Mouse (Mus musculus) forebrain, postnatal 0 days (tissue): Measurements from ENCODE around the gene Mmrn2. TPM values are rescaled to one million over a fixed set of nuclear protein-coding genes. Genes with fewer than 3 reads are reported as not detected.
A peak's percentile ranks its signal among the peaks of the same experiment; 100 is the strongest.

ENCODE experiments used
- ATAC-seq: fragments of 200-750 bp; cut with Nextera tagmentation; 2 replicates; pipeline ENCODE4 v1.8.0; 2017; ENCODE audit warnings: mild to moderate bottlenecking, moderate library complexity
- DNase-seq: peaks from one replicate; pipeline ENCODE4 v3.0.0-alpha.2; 2015
- H3K27ac ChIP-seq: fragments of 300-500 bp; sonication (generic); 2 replicates; pipeline ENCODE4 v1.5.1; 2014; ENCODE audit warnings: low read depth, mild to moderate bottlenecking, antibody characterized with exemption, low read length, moderate library complexity, mixed read lengths
- H3K27me3 ChIP-seq: fragments of 300-500 bp; sonication (generic); 2 replicates; pipeline ENCODE4 v1.6.1; 2014; ENCODE audit warnings: mild to moderate bottlenecking, low read length, mixed read lengths; ENCODE audit not compliant: insufficient read depth
- H3K36me3 ChIP-seq: fragments of 300-500 bp; sonication (generic); 2 replicates; pipeline ENCODE4 v1.6.1; 2014; ENCODE audit warnings: mild to moderate bottlenecking, moderate library complexity; ENCODE audit not compliant: insufficient read depth
- H3K4me1 ChIP-seq: fragments of 300-500 bp; sonication (generic); 2 replicates; pipeline ENCODE4 v1.6.1; 2014; ENCODE audit warnings: antibody characterized with exemption; ENCODE audit not compliant: insufficient read depth
- H3K4me2 ChIP-seq: fragments of 300-500 bp; sonication (generic); 2 replicates; pipeline ENCODE4 v1.6.1; 2014; ENCODE audit warnings: low read depth, mild to moderate bottlenecking, moderate library complexity
- H3K4me3 ChIP-seq: fragments of 300-500 bp; sonication (generic); 2 replicates; pipeline ENCODE4 v1.5.1; 2014; ENCODE audit warnings: low read depth, low read length, mixed read lengths
- H3K9ac ChIP-seq: fragments of 300-500 bp; sonication (generic); 2 replicates; pipeline ENCODE4 v1.6.1; 2014; ENCODE audit warnings: mild to moderate bottlenecking
- H3K9me3 ChIP-seq: fragments of 300-500 bp; sonication (generic); 2 replicates; pipeline ENCODE4 v1.6.1; 2016; ENCODE audit warnings: low read length
- CTCF ChIP-seq: sonication (generic); IDR thresholded peaks from 2 replicates; pipeline ENCODE4 v1.5.1; 2016; ENCODE audit warnings: antibody characterized with exemption, control low read depth, low read depth
- WGBS: fragments of 180-500 bp; shearing (Covaris S2); extraction: QIAGEN DNeasy Blood & Tissue Kit; methylation state at CpG from one replicate; pipeline ENCODE4 v1.1.7; 2014; 5-methylcytosine and 5-hydroxymethylcytosine counted together
- polyA plus RNA-seq: library from polyadenylated mRNA; unstranded; fragments of >200 nt; fragmentation: Nextera tagmentation; extraction: Ambion mirVana; gene quantifications from 2 replicates; pipeline ENCODE4 v1.2.1, GENCODE M21; 2015
- total RNA-seq: library from RNA; depleted of rRNA; stranded (reverse); fragments of >200 nt; gene quantifications from 2 replicates; pipeline ENCODE4 v1.2.3, GENCODE M21; 2014

The Mmrn2 gene
- total and polyA plus RNA-seq, 2 experiments from 2014 or later = 2.7 to 4.7 TPM

- TF ChIP-seq CTCF = no peak
- Histone ChIP-seq H3K27ac (no peak overlapping the region), H3K4me1 (no peaks in the 10 kb centered on the region), H3K4me3 (no peak overlapping the region), H3K27me3 (no peaks in the 10 kb centered on the region), H3K36me3 (no peaks in the 10 kb centered on the region), H3K9me3 (no peaks in the 10 kb centered on the region), H3K4me2 (no peak overlapping the region), H3K9ac (no peak overlapping the region)
- ATAC-seq (no peak), DNase-seq (no peak)
- 47% methylated on average over 3 of the region's 3 CpGs for WGBS
Measured at GRCm38 (mm10) chr14:34370203-34370602, 5.1 kb upstream of the Mmrn2 start.

- Histone ChIP-seq H3K36me3 (no peaks in the 10 kb centered on the region), H3K27ac (no peak overlapping the region), H3K9ac (no peak overlapping the region), H3K4me3 (no peak overlapping the region), H3K4me1 (no peaks in the 10 kb centered on the region), H3K27me3 (no peaks in the 10 kb centered on the region), H3K9me3 (no peaks in the 10 kb centered on the region), H3K4me2 (no peak overlapping the region)
- WGBS = 92% methylated on average over 3 of the region's 3 CpGs
- TF ChIP-seq CTCF = no peak
- DNase-seq (no peak), ATAC-seq (no peak)
Measured at GRCm38 (mm10) chr14:34370921-34371320, 4.3 kb upstream of the Mmrn2 start.

GRCm38 (mm10) chr14:34371763-34372162 lies 3.5 kb upstream of the Mmrn2 start:
- no peaks in the 10 kb centered on the region for H3K9me3 ChIP-seq
- TF ChIP-seq CTCF = no peak
- no peaks in the 10 kb centered on the region for H3K27me3 ChIP-seq
- H3K4me1 ChIP-seq = no peaks in the 10 kb centered on the region
- H3K27ac ChIP-seq = no peak overlapping the region
- 92% methylated on average over 2 of the region's 2 CpGs for whole genome bisulfite sequencing
- no peak overlapping the region for H3K4me2 ChIP-seq
- no peaks in the 10 kb centered on the region for H3K36me3 ChIP-seq
- H3K4me3 ChIP-seq = no peak overlapping the region
- DNase-seq = no peak
- no peak for ATAC-seq
- H3K9ac ChIP-seq = no peak overlapping the region

GRCm38 (mm10) chr14:34372646-34373045 lies 2.6 kb upstream of the Mmrn2 start:
- ATAC-seq = peak; percentile 70
- TF ChIP-seq CTCF = peak; percentile 68

DNA sequence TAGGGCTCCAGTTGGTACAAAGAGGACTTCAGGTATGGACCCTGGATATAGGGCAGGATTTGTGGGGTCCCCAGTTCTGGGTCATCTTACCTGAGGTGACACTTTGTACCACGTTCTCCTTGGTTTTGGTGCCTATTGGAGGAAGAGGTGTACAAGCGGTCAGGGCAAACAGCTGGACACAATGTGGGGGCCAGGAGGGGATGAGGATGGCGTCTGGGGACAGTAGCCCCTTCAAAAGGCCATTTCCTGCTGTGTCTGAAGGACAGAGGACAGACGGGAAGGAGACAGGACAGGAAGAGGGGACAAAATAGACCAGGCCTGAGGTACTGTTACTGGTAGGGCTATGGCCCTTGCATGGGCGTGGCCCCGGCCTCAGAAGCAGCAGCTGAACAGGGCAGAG lies 1.7 kb upstream of the Mmrn2 start:
- 86% methylated on average over 6 of the region's 6 CpGs for WGBS
- Histone ChIP-seq H3K36me3 (no peaks in the 10 kb centered on the region), H3K27me3 (no peaks in the 10 kb centered on the region), H3K4me2 (no peak overlapping the region), H3K27ac (no peak overlapping the region), H3K4me3 (no peak overlapping the region), H3K9ac (no peak overlapping the region), H3K9me3 (no peaks in the 10 kb centered on the region), H3K4me1 (no peaks in the 10 kb centered on the region)
- TF ChIP-seq CTCF = no peak
- ATAC-seq (no peak), DNase-seq (no peak)

More at GRCm38 (mm10) chr14:34372646-34373045, 2.6 kb upstream of the Mmrn2 start:
- Histone ChIP-seq H3K27ac (no peak overlapping the region), H3K9ac (no peak overlapping the region), H3K4me1 (no peaks in the 10 kb centered on the region), H3K27me3 (no peaks in the 10 kb centered on the region), H3K4me2 (no peak overlapping the region), H3K9me3 (no peaks in the 10 kb centered on the region), H3K4me3 (no peak overlapping the region), H3K36me3 (no peaks in the 10 kb centered on the region)
- no peak for DNase-seq
- WGBS = 80% methylated on average over 6 of the region's 6 CpGs

- Histone ChIP-seq H3K36me3 (no peaks in the 10 kb centered on the region), H3K9ac (no peak within 1 kb of the TSS), H3K4me1 (no peaks in the 10 kb centered on the region), H3K27me3 (no peaks in the 10 kb centered on the region), H3K4me2 (no peak within 1 kb of the TSS), H3K9me3 (no peaks in the 10 kb centered on the region), H3K27ac (no peak within 1 kb of the TSS), H3K4me3 (no peak within 1 kb of the TSS)
- DNase-seq = no peak
- ATAC-seq = no peak
- TF ChIP-seq CTCF = no peak
- WGBS = 70% methylated on average over 10 of the region's 10 CpGs
Measured at GRCm38 (mm10) chr14:34374577-34374976, 688 bp upstream of the Mmrn2 start, which contains the start of gene Sncg. Sncg (minus strand) TSS chr14:34374789.

- no peaks in the 10 kb centered on the region for H3K9me3 ChIP-seq
- 85% methylated on average over 5 of the region's 5 CpGs for WGBS
- DNase-seq (no peak), ATAC-seq (no peak)
- H3K27me3 ChIP-seq = no peaks in the 10 kb centered on the region
- no peak overlapping the region for H3K27ac ChIP-seq
- no peak for TF ChIP-seq CTCF
- H3K4me2 ChIP-seq = no peak overlapping the region
- H3K4me3 ChIP-seq = no peak overlapping the region
- no peaks in the 10 kb centered on the region for H3K36me3 ChIP-seq
- H3K4me1 ChIP-seq = no peaks in the 10 kb centered on the region
- H3K9ac ChIP-seq = no peak overlapping the region
Measured at GRCm38 (mm10) chr14:34375941-34376340, 676 bp downstream of the Mmrn2 start.

GRCm38 (mm10) chr14:34377121-34377520 lies 1.9 kb downstream of the Mmrn2 start:
- no peak overlapping the region for H3K4me2 ChIP-seq
- no peaks in the 10 kb centered on the region for H3K27me3 ChIP-seq
- H3K9me3 ChIP-seq = no peaks in the 10 kb centered on the region
- no peak for ATAC-seq
- H3K27ac ChIP-seq = no peak overlapping the region
- 88% methylated on average over 4 of the region's 4 CpGs for WGBS
- no peak overlapping the region for H3K9ac ChIP-seq
- no peaks in the 10 kb centered on the region for H3K36me3 ChIP-seq
- no peak overlapping the region for H3K4me3 ChIP-seq
- H3K4me1 ChIP-seq = no peaks in the 10 kb centered on the region
- no peak for TF ChIP-seq CTCF
- no peak for DNase-seq
